Mouse (Mus musculus) ES-E14 (cell line): ENCODE results near the gene Syt2.

Experiments
- HCFC1 ChIP-seq: IDR thresholded peaks from 2 replicates; pipeline ENCODE4 v1.6.1; 2012; ENCODE audit warnings: low read length, inconsistent platforms, borderline replicate concordance; ENCODE audit not compliant: insufficient read depth
- ZC3H11A ChIP-seq: IDR thresholded peaks from 2 replicates; pipeline ENCODE4 v1.6.1; 2012; ENCODE audit warnings: low read depth, mild to moderate bottlenecking, inconsistent platforms, low read length, borderline replicate concordance
- ZNF384 ChIP-seq: IDR thresholded peaks from 2 replicates; pipeline ENCODE4 v1.6.1; 2012; ENCODE audit warnings: low read depth, low read length, inconsistent platforms

GRCm38 (mm10) chr1:134650816-134651215 lies 4.3 kb downstream of the Syt2 start:
- TF ChIP-seq HCFC1 (no peak), ZC3H11A (no peak), ZNF384 (no peak)
